Mouse (Mus musculus) A20 (cell line): ENCODE results near the gene Ankrd13a.
"Not testable (repeated sequence)": the region's sequence is repeated elsewhere in the genome, so short reads cannot be mapped to it uniquely, and the experiment has no call there.

Experiments used
- DNase-seq: peaks from one replicate; pipeline ENCODE4 v3.0.0-alpha.2; 2011; ENCODE audit warnings: low read depth, low spot score

Gene Ankrd13a

GRCm38 (mm10) chr5:114827427-114827826 lies 53.0 kb downstream of the Ankrd13a start:
- no peak for DNase-seq

GRCm38 (mm10) chr5:114829740-114830139 lies 55.3 kb downstream of the Ankrd13a start:
- DNase-seq, result no peak

- DNase-seq, result no peak
Observed at GRCm38 (mm10) chr5:114836886-114837285, 62.4 kb downstream of the Ankrd13a start.

GRCm38 (mm10) chr5:114840481-114840880 lies 66.0 kb downstream of the Ankrd13a start:
- DNase-seq, result not testable (repeated sequence)

- not testable (repeated sequence) for DNase-seq
Observed at GRCm38 (mm10) chr5:114842155-114842554, 67.7 kb downstream of the Ankrd13a start.

GRCm38 (mm10) chr5:114842674-114843073 lies 68.2 kb downstream of the Ankrd13a start:
- DNase-seq, result no peak

GRCm38 (mm10) chr5:114844371-114844770 lies 69.9 kb downstream of the Ankrd13a start:
- not testable (repeated sequence) for DNase-seq

GRCm38 (mm10) chr5:114851565-114852236 lies 77.2 kb downstream of the Ankrd13a start:
- DNase-seq, result no peak

GRCm38 (mm10) chr5:114853364-114853763 lies 78.9 kb downstream of the Ankrd13a start, which contains the start of gene 4930519G04Rik:
4930519G04Rik (plus strand) TSS chr5:114853664.
- DNase-seq, result not testable (repeated sequence)
